Mouse (Mus musculus) cortical plate, adult 2 months (tissue): Measurements from ENCODE around the gene Tgif2.

Experiments
- CTCF ChIP-seq: fragments of 200-500 bp; IDR thresholded peaks from 2 replicates; pipeline ENCODE4 v1.5.1; 2011; ENCODE audit warnings: mild to moderate bottlenecking, control low read depth, low read length; ENCODE audit not compliant: insufficient read depth; ENCODE audit errors: extremely low read depth
- POLR2A ChIP-seq: fragments of 200-500 bp; IDR thresholded peaks from 2 replicates; pipeline ENCODE4 v1.6.1; 2011; ENCODE audit warnings: mild to moderate bottlenecking, low read length, control low read depth; ENCODE audit not compliant: insufficient read depth; ENCODE audit errors: extremely low read depth

- TF ChIP-seq CTCF (no peak), POLR2A (no peak)
These were observed 44.8 kb downstream of the Tgif2 start for GRCm38 (mm10) chr2:156884396-156885211.
